Mouse (Mus musculus): ENCODE results near the gene Sh3rf3. TPM values are rescaled to one million over a fixed set of nuclear protein-coding genes. Genes with fewer than 3 reads are reported as not detected.

Sh3rf3 gene
- total RNA-seq, 2 experiments from 2014 or later = 1.7 to 2.8 TPM

- DNase-seq = no peak
Measured at GRCm38 (mm10) chr10:58915301-58916245, 102.4 kb downstream of the Sh3rf3 start.

GRCm38 (mm10) chr10:58921643-58922188 is 108.6 kb downstream of the Sh3rf3 start:
- DNase-seq = no peak

DNA sequence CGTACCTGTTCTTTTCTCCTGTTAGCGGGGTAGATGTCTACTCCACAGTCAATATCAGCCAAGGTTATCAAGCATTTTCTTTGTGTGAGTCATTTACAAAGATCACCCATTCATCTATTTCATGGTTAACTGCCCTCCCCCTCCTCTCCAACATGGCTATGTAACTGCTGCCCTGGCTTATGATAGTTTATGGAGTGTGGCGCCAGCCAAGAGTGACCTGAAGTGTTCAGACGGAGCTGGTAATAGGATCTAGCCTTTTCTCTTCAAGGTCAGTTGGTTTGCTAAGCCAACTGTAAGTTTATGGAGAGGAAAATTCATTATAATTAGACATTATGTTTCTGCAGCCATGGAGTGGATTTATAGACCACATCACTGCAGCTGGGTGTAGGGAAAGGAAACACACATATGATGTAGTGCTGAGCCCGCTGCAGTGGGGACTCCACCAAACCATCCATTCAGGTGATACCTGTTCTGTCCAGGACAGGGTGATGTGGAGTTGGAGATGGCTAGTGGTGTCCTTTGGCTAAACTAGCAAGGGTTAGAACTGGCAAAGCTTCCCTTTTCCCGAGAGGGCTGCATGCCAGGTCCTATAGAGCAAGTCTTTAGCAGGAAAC is 109.2 kb downstream of the Sh3rf3 start:
- no peak for DNase-seq

DNA sequence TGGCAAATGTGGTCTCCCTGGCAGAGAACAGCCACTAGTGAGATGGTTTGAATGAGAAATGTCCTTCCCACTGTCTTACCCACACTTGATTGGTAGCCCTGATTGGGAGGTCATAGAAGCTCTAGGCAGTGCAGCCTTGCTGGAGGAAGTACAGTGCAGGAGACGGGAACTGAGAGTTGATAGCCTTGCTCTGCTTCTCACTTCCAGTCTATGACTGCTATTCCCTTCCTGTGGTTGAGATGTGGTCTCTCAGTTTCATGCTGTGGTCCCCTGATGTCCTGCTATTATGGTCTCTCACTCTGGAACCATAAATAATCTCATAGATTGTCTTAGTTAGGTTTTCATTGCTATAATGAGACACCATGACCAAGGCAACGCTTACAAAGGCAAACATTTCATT is 109.8 kb downstream of the Sh3rf3 start:
- no peak for DNase-seq

DNA sequence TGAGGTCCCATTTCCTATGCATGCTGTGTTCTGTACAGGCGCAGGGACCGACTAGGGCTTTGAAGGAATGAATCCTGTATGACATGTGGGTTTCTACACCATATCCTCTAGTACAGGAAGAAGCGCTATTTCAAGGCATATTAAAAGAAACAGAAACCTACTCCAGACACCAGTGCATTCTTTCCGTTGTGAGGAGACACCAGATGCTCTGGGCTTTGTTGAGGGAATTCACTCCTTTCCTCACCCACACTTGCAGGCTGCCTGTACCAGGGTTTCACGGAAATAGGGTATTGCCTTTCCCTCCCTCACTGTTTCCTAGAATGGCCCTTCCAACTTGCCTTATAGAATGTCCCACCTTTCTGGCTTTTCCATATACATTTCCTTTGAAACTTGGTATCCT is 113.4 kb downstream of the Sh3rf3 start:
- no peak for DNase-seq

DNA sequence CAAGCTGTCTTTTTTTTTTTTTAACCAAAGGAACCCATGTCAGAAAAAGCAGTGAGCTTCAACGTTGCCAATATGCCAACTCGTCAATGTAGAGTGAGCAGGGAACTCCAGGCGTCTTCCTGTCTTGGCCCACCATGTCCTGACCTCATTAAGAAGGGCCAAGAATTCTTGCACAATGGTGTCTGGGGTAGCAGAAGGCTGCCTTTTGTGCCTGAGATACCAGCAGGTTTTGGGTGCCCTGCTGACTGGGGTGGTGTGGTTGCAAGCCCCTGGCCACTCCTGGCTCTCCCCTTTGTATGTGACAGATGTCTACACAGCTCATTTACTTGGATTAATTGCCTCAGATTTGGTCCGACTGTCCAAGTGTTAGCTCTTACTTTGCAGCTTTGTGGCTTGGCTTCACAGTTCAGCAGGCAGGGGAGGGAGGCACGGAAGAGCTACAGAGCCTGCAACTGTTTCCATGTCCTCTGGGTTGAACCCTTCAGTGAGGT is 115.8 kb downstream of the Sh3rf3 start:
- no peak for DNase-seq

GRCm38 (mm10) chr10:58932151-58932773 is 119.1 kb downstream of the Sh3rf3 start:
- DNase-seq = no peak

- DNase-seq = no peak
Measured at GRCm38 (mm10) chr10:58935606-58936005, 122.4 kb downstream of the Sh3rf3 start.

- DNase-seq = no peak
Measured at GRCm38 (mm10) chr10:58936441-58936860, 123.3 kb downstream of the Sh3rf3 start.

DNA sequence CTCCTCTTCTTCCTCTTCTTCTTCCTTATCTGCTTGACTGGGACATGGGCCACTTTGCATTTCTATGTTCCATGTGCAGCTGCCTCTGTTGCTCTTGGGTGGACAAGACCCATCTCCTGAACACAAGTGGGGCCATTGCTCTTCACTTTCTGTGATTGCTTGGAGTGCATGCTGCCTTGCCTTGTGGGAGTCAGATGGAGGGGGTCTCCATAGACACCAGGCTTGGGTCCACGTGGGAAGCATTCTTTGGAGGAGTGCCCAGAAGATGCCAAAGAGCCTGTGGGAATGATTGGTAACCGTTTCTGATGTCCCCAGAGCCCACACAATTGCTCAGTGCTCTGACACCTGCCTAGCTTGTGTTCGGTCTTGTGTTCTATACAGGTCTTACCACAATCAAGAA is 124.4 kb downstream of the Sh3rf3 start:
- no peak for DNase-seq

- no peak for DNase-seq
Measured at GRCm38 (mm10) chr10:58942819-58943218, 129.7 kb downstream of the Sh3rf3 start.

GRCm38 (mm10) chr10:58943661-58944400 is 130.7 kb downstream of the Sh3rf3 start:
- no peak for DNase-seq

DNA sequence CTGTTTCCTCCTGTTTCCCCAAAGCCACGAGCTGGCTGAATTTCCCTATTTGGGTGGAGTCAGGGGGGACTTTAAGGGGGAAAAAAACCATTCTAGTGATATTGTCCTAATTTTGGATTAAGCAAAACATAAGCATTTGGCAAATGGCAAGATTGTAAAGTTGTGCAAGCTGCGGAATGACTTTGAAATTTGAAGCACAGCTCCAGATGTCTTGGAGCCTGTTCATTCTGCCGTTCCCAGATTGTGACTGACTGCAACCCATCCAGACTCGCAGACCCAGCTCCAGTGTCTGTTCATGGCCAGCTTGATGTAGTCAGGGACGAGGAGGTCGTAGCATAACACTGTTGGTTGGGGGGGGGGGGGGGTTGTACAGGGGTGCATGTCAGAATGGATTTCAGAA is 131.8 kb downstream of the Sh3rf3 start:
- no peak for DNase-seq

DNA sequence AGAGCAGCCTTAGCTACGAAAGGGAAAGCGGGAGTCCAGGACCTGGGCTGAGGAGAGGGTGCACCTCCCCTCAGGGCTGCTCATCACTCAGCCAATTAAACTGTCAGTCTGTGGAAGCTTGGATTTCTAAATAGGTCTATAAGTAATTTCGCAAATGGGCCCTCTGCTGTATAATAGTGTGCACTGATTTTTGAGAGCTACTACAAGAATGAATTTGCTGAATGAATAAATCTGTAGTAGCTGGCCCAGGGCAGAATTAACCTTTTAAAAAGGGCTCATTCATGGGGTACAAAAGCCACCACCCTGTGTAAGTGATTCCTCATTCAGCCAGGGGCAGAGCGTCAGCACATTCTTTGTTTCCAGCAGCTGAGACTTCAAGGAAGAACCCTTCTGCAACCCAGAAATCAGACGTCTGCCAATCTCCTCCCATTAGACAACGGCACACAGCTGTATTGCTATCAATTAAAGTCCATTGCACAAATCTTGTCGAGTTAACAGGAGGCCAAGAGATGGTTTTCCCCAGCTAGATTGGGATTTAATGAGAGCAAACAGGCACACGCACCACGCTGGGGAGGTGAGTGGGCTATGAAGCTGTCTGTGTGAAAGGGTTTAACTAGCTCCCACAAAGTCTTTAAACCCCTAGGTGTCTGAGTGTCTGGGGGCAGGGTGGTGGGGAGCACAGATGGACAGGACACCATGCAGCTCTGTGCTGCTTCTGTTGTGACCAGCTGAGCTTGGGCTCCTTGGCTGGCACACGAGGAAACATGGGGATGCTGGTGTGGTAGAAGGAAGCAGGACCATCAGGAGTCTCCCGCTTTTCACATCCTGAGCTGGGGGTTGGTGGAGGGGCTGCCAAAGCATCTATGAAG is 136.8 kb downstream of the Sh3rf3 start:
- no peak for DNase-seq

GRCm38 (mm10) chr10:58960193-58960592 is 147.0 kb downstream of the Sh3rf3 start:
- DNase-seq = no peak

DNA sequence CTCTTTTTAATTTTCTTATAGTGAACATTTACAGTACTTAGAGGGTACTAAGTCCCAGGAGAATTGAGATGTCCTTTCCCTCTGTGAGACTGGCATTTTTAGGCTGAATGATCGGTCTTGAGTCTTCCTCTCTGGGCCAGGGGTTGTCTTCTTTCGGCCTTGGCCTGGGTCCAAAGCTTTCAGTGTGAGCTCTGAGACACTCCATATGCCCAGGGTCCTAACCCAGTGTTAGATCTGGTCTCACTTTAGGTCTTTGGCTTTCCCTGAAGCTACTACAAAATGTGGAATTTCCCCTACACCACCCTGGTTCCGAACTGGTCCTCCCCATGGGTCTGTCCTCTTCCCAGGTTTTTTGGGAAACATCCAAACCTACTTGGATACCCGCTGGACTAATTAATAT is 155.1 kb downstream of the Sh3rf3 start:
- no peak for DNase-seq

DNA sequence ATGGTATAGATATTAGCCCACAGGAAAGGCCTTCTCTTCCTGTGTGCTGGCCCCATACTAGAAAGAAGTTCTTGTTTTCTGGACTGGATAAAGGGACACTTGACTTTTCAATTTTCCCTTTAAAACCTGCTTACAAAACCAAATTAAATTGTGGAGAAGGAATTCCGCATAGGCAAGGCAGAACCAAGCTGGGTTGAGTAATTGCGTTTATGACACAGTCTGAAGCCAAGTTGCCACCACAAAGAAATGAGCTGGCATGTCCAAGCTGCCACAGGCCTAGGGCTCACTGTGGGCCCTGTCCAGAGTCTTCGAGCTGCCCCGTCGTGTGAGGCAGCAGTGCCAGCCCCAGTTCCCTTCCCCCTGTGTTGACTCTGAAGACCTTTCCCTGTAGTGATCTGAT is 156.2 kb downstream of the Sh3rf3 start:
- DNase-seq = no peak

DNA sequence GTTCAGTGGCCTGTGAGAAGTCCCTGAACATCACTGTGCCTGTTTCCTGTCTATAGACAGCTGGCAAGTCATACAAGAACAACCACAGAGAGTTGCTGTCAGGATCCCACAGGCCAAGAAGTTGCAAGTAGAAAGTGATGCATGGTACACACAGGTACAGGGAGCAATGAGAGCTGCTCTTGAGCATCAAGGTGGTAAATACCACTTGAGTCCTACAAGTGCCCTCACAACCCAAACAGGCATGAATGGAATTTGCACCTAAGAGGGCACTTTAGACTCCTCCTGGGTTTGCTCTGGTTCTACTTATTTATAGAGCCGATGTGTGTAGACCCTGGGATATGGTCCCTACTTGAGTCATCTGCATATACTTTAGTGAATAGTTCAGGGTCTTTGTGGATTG is 159.0 kb downstream of the Sh3rf3 start:
- no peak for DNase-seq

GRCm38 (mm10) chr10:58974138-58974537 is 161.0 kb downstream of the Sh3rf3 start:
- DNase-seq = no peak

GRCm38 (mm10) chr10:58979320-58979959 is 166.3 kb downstream of the Sh3rf3 start:
- DNase-seq = no peak

Data from adrenal gland, postnatal 10 days (tissue).